Mouse (Mus musculus): ENCODE results near the gene Usp31.

DNA sequence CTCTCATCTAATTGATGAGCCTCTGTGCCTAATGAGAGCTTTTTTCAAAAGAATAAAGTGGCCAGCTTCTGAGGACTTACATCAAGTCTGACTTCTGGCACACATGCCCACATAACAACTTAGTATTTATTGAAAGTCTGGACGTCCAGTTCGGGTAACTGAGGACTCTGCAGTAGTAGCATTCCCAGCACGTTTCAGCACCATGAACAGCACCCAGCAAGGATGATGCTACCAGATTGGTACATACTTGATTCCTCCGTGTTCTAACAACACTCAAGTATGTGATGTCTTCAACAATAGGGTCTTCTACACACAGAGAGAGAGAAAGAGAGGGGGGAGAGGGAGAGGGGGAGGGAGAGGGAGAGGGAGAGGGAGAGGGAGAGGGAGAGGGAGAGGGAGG lies 105.4 kb downstream of the Usp31 start:
- TF ChIP-seq CTCF (IDR thresholded peaks at IDR 0.05; ENCODE audit: borderline replicate concordance, extremely low read depth, insufficient read depth, insufficient read length) = no peak
- TF ChIP-seq POLR2A (IDR thresholded peaks at IDR 0.05; ENCODE audit: borderline replicate concordance, extremely low read depth, insufficient read depth, insufficient read length, poor library complexity, severe bottlenecking) = no peak

All from brain, embryonic 14.5 days (tissue).